Mouse (Mus musculus): ENCODE measurements around the gene Stard3. TPM values are rescaled to one million over a fixed set of nuclear protein-coding genes. Genes with fewer than 3 reads are reported as not detected.

Stard3 gene
- total RNA-seq, 2 experiments from 2014 or later = 22.6 to 24.8 TPM

DNA sequence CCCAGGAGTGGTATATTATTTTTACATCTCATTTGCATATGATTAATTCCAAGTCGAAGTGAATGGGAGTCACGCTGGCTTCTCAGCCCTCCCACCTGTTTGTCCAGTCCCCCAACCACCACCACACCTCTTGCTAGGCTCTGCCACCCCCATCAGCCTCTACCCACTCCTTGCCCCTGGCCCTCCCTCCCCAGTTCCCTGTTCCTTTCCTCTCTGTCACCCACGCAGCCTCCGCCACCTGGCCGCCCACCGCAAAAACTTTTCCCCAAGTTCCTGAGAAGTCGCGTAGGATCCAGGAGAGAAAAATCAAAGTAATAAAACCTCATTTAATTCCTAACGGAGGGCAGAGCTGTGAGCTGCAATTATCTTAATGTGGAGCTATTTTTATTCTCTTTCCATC lies 12.0 kb upstream of the Stard3 start:
- no peak for DNase-seq (ENCODE audit: low spot score in 2 of 2)

DNA sequence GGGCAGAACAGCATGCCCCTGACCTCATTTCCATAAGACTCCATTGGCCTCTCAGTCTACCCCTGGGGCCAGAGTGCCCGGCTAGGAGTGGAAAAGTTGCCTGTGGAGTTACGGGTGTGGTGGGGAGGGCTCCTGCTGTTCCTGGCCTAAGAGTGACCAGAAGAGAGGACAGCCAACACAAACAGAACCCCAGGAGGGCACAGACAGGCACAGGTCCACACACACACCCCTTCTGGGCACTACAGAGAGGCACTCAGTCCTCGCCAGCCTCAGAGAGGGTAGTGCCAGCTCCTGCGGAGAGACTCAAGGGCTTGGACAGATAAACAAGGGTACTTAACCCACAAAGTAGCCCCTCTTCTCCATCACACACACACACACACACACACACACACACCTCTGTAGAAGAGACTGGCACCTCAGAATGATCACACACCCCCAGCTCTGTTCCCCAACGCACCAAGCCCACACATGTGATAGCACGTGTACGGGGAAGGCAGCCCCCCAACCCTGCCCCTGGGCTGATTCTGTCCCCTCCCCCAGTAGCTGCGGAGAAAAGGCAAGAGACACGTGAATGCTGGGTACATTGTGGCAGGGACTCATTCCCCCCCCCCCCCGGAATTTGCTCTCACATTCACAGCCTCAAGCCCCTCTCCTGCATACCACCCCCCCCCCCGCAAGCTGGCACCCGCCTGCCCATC lies 10.6 kb upstream of the Stard3 start:
- no peak for DNase-seq (ENCODE audit: low spot score in 2 of 2)

DNA sequence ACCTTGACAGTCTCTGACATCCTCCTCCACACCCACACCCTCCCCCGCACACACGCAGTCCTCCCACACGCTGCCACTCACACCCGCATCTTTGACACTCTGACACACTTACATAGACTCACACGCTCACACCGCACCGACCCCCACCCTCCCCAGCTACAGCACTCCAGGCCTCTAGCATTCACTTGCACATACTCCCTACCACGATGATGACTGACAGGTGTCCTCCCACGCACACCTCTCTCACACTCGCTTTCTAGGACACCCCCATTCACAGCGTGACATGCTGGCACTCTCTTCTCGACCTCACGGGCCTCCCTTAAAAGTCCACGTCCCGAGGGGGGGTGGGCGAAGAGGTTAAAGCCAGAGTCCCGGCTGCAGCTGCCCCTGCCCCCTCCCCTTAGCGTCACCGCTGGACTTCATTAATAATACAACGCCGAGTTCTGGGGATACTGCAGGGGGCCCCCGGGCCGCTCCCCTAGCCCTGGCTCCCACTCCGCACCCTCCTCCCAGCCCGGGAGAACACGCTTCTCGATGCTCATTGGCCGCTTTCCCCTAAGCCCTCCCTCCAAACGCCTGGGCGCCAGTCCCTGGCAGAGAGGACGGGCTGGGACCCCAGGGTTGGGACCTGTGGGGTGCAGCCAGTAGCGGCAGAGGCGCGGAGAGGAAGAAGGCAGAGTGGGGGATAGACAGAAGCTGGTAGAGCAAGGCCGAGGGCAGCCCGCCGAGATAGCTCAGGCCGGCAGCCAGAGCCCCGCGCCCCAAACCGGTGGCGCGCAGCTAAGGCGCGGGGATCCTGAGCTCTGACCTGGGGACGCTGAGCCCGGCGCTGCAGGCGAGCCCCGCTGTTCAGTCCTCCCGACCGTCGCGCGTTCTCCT lies 9.8 kb upstream of the Stard3 start, which contains the start of gene Ppp1r1b:
Gene Ppp1r1b, plus strand, starts transcription at position 322 of the 879 bp plus-strand sequence.
- DNase-seq (ENCODE audit: low spot score in 2 of 2) = peak in 1 of 2 experiments; percentile 81

DNA sequence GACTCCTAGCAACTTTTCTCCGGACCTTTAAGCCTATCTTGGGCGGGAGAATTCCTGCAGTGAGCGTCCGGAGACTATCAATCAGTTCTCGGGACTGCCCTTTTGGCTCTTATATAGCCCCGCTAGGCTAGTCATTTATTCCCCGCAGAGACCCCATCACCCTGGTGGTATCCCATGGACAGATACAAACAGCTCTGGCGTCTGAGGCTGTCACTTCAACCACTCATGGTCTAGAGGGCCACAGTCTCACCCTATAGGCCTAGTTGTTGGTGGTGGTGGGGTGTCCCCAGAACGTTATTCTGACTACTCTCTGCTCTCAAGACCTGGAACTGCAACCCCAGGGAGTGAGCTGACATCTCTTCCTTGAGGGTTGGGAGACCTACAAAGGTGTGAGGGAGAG lies 8.9 kb upstream of the Stard3 start:
- no peak for DNase-seq (ENCODE audit: low spot score in 2 of 2)

DNA sequence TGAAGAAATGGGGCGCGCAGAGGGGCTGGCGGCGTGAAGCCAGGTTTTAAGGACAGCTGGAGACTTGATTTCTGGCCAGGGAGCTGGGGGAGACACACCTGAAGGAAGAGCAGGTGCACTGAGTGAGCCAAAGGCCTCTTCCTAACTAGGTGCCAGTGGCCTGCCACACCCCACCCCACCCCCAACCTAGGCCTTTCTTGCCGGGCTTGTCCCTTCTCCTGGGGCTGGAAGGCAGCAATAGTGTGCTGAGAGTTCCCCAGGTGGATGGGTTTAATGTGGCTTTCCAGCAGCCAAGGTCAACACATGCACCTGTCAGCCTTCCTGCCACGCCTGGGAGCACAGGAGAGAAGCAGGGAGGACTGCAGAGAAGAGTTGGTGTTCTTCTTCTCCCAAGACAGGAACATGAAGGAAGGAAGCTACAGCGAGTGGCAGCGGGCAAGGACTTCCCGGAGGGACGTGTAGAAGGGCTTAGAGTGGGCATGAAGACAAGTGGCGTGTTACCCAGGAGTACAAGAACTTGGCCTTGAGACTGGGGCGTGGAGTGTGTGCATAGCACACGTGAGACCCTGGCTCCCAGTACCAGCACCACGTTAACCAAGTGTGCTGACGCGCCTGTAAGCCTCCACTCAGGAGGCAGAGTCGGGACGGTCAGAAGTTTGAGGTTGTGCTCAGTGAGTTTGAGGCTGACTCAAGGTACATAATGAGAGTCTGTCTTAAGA lies 5.7 kb upstream of the Stard3 start:
- no peak for DNase-seq (ENCODE audit: low spot score in 2 of 2)

DNA sequence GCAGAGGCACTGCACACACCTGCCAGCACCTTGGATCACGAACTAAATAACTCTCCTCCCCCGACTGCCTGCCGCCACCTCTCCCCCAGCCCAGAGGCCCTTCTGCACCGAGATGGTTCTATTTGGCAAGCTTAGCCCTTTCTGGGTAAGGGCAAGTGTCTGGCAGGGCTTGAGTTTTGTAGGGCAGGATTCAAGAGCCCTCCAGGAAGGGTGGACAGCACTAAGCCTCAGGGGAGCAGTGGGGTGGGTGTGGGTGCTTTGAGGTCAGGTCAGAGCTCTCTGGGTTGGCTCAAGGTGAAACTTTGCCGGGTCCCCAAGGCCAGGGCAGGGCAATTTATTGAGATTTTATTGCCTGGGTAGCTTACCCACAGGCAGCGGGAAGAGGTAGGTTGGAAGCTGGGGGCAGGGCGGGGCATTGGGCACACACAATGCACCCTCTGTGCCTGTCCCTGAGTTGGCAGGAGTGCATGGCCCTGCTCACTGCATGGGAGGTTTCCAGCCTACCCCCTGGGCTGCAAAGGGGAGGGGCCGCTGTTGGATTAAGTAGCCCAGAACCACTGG lies 4.4 kb upstream of the Stard3 start:
- DNase-seq (ENCODE audit: low spot score in 2 of 2) = no peak

DNA sequence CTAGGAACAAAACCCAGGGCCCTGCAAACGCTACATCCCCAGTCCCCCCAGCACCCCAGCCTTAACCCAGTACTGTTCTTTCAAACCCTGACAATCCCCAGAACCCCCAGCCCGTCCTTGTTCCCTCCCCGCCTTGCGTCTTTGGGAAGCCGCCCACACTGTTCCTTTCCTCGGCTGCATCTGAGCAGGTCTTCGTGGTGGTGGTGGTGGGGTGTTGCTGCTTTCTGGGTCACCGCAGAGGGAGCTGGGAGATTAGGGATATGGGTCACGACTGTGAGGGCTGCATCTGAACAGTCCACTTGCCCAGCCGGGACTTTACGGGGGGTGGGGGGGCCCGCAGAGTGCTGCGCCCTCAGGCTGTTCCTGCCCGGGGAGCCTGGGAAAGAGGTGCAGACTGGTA lies 3.7 kb upstream of the Stard3 start:
- no peak for DNase-seq (ENCODE audit: low spot score in 2 of 2)

DNA sequence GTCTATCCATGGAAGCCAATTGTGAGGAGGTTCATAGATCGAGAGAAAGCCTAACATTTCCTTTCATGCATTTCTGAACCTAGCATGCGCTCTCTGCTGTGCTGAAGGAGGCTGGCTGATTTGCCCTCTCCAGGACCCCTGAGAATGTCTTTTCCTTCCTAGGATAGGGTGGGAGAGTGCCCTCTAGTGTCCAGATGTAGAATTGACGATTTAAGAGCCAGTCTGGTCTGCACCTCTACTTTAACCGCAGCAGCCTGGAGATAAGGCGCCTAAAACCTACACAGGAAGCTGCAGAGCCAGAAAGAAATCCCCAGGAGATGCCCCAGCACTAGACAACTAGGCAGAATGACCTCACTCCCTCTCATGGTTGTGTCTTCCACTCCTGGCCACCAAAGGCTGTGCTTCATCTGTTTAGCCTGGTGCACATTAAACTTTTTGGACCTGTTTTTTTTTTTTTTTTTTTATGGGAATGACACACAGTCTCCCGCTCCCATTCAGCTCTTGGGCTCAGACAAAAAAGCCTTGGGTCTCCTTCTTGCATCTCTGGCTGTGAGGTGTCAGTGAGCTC lies 2.4 kb upstream of the Stard3 start:
- no peak for DNase-seq (ENCODE audit: low spot score in 2 of 2)

DNA sequence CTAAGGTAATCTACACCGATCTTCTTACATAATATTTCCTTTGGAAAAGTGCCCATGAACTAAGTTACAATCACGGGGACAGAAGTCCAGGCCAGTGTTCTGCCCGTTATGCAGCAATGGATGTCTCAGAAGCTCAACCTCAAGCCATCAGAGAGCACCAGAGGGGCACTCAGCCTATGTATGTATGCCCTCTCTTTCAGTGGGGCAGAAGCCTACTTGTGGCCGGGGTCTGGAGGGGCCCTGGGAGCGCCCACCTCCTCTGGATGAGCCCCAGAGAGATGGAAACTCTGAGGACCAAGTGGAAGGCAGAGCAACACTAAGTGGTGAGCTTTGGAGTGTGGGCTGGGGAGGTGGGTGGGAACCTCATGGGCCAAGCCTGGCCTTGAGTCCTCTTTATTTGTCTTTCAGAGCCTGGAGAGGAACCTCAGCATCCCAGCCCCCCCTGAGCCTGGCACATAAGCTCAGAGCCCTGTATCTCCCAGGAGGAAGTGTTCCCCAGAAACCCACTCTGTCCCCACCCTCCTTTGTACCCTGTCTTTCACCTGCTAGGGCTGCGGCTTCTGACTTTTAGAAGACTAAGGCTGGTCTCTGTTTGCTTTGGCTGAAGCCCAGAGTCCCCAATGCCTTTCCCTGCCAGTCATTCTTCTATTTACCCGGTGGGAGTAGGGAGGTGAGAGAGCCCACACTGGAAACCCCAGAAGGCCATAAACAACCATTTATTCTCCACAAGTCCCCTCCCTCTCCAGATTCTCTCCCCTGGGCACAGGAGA lies 1.4 kb upstream of the Stard3 start:
- DNase-seq (ENCODE audit: low spot score in 2 of 2) = no peak

DNA sequence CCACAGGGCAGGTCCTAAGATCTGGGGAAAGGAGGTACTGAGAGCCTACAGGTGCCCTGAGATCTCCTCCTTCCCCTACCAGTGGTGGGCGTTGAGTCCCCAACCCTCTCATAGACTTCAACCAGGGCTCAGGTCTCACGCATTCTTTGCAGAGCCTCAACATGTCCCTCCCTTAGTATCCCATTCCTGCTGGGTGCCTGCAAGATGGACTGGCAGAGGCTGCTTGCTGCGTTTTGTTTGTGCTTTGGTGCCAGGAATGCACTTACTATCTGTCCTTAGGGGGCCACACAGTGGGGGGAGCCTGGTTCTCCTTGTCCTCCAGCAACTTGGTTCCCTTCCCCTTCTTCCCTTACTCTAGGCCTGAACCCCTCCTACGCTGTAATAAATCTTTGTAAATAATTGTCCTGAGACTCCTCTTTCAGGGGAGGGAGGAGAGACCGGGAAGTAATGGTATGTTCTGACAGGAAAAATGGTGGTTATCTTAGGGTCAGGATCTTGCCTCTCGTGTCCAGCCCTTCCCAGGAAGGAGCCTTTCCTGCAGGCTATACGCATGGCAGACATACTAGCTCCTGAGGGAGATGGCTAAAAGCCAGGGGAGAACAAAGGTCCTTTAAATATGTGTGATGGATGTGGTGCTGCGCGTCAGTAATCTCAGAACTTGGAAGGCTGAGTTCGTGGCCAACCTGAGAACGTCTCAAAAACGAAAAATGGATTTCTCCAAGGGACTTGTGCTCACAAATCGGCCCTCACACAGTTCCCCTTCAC lies 590 bp upstream of the Stard3 start:
- DNase-seq (ENCODE audit: low spot score in 2 of 2) = no peak

DNA sequence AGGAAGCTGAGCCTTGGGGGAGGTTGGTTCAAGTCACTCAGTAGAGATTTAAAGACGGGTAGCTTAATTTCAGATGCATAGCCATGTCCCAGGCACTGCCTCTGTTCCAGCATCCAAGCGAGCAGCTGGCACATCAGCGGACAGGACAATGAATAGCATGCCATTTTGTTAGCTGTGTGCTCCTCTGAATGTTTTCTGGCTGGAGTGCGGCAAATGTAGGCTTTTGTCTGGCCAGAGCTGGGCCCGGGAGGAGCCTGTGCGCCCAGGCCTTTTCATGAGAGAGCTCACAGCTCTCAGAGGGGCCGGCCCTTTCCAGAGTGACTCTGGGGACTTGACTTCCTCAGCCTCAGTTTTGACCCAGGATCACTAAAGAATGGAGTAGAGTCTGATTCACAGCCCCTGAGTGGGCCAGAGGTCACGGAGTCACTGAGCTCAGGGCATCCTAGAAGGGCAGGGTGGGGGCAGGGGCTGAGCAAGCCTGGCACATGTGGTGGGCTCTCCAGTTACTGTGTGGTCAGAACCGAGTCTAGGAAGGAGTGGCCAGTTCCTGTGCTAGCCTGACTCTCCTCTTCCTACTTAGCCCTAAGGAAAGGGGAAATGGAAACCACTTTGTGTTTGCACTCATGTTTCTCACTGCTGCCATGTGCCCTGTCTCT lies 2.8 kb downstream of the Stard3 start:
- no peak for DNase-seq (ENCODE audit: low spot score in 2 of 2)

DNA sequence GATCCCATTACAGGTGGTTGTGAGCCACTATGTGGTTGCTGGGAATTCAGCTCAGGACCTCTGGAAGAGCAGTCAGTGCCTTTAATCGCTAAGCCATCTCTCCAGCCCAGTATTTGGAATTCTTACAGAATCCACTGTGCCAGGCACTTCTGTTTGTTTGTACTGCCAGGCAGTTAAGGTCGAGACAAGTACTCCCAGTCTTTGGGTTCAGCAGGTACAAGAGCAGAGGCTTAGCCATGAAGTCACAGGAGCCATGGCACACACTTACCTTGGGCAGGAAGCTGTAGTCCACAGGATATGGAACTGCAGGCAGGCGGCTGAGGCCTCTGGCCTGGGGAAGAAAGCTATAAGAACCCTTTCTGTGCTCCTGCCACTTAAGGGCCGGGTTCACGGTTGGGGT lies 5.6 kb downstream of the Stard3 start:
- no peak for DNase-seq (ENCODE audit: low spot score in 2 of 2)

DNA sequence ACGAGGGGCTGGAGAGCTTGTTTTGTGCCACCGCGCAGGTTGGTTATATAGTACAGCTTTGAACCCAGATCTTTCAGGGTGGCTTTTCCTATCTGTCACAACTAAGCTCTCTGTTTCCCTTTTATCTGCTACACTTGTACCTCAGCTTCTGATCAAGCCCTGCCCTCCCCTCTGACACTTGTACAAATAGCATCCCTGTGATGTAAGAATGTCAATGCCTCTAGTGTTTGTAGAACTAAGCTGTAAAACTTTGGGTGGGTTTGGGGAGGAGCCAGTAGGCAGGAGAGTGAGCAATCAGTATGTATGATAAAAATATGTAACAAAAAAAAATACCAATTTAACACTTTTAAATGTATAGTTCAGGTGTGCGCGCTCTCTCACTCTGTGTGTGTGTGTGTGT lies 6.2 kb downstream of the Stard3 start:
- no peak for DNase-seq (ENCODE audit: low spot score in 2 of 2)

DNA sequence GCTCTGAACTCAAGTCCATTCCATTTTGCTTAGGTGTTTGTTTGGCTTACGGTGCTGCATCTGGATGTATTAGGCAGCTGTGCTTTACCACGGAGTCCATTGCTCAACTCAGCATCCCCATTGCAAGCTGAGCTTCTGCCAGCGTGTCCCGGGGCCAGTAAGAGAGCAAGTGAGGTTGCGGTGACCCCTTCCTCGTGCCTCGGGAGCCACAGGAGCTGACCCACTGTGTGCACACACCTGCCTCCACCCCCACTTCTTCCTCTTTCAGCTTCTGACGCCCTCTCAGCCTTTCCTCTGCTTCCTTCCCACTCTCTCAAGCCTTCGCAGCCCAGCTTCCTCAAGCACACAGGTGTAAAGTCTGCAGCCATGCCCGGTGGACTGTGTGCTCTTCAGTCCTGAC lies 8.1 kb downstream of the Stard3 start:
- DNase-seq (ENCODE audit: low spot score in 2 of 2) = no peak

DNA sequence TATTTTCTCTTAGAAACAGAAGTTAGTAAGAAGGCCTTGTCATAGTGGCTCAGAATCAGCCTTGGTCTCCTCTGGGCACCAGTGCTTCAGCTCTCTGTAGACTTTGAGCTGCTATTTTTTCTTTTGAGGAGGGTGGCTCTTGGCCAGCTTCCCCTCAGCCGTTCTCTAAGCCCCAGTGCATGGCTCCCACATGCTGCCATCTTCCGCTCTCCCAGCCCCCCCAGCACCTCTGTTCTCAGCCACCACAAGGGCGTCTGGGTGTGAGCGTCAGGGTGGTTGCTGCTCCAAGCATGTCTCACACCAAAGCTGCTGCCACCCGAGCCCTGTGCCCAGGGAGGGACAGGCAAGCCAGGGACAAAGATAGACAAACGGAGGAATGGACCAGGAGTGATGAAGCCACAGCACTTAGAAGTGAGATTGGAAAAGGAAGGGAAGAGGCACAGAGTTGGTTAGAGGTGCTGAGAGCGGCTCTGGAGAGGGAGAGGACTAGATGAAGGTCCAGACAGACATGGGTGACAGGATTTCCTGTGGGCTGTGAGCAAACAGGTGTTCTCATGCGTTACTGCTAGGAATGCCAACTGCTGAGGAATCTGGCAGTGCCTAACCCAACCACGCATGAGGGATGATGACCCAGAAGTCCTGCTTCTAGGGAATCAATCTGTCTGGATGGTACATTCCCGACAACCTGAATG lies 9.1 kb downstream of the Stard3 start:
- no peak for DNase-seq (ENCODE audit: low spot score in 2 of 2)

DNA sequence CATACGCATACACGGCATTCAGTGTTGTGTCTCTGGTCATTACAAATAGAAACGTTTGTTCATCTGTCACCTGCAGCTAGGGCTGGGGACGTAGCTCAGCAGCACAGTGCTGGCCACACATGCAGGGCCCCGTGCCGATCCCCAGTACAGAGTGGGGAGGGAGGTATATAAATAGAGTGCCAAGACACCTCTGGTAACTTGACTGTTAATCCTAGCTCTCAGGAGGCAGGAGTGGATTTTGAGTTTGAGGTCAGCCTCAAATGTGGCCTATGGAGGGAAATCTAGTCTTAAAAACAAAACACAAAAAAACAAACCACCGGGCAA lies 9.7 kb downstream of the Stard3 start:
- DNase-seq (ENCODE audit: low spot score in 2 of 2) = no peak

DNA sequence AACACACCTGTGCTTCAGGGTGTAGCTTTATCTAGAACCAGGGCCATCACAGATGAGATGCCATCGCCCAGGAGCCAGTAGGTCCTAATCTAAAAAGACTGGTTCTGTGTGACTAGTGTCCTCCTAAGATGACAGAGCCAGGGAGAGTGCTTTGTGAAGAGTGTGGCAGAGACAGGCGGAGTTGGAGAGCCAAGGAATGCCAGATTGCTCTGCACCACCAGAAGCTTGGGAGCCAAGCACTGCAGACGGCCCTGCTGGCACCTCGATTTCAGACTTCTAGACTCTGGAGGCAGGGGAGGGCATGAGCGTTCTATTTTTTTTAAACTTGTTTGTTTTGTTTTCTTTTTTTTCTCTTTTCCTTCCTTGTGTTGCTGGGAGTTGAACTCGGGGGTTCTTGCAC lies 11.2 kb downstream of the Stard3 start:
- DNase-seq (ENCODE audit: low spot score in 2 of 2) = peak in 1 of 2 experiments; percentile 77

DNA sequence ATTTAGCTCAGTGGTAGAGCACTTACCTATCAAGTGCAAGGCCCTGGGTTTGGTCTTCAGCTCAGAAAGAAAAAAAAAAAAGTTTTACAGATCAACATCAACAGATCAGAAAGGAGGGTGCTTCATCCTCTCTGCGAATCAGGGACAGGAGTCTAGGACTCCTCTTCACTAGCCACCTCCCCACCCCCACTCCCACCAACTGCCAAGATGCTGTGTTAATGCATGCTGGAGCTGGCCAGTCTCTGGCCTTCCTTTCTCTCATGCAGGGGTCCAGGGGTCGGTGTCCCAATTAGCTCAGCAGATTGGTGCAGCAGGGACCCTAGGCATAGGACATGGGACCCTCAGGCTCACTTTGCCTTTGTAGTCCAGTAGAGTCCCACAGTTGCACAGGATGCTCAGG lies 12.4 kb downstream of the Stard3 start:
- DNase-seq (ENCODE audit: low spot score in 2 of 2) = no peak

All from layer of hippocampus, postnatal 14 days (tissue).